ENCODE assay signal across 8 mouse cellular contexts in the genomic region with DNA sequence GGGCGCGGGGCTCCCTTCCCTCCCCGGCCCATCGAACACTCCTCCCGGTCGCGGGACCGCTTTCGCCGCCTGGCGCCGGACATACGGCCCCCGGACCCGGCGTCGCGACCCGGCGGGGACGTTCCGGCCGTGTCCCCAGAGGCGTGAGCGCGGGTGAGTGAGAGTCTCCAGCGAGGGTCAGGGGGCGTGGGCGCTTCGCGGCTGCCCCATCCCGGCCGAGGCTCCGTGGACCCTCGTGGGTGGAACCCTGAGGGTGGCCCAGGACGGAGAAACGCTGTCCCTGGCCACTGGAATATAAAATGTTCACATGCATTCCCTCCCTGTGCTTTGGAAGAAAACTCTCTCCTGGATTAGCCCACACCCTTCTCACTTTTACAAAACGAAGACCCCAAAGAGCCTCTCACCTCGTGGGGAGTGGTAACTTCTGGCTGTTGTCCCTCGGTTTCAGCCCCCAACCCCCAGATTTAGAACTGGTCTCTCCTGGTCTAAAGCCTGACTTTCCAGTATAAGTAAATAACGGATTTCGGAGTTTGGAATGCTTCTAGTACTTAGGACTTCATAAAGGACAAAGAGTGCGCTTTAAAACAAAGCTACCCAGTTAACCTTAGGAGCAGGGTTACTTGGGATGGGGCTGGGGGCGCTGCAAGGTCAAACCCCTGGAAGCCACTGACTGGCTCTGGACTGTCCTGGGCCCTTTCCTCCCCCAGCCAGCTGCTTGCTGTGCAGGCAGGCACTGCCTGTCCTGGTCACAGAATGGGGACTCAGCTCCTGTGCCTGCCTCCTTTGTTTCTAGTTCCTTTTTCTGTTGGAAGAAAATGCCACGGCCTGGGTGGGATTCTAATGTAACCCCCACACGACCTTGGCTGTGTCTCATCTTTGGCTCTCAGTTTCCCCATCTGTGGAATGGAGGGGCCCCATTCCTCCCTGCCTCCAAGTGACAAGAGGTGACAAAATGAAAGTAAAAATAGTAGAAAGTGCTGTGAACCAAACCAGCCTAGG. TPM values are rescaled to one million over a fixed set of nuclear protein-coding genes. Genes with fewer than 3 reads are reported as not detected.
DNase-seq lines count a peak whose midpoint lies in the region; ATAC-seq and TF ChIP-seq lines count a peak whose summit lies in the region.
"Had no signal": no experiment of that assay in that cellular context is flagged by ENCODE, and none has a peak within 500 bp of the region (broad histone marks: within the 10 kb centered on the region; RNA-seq: fewer than 3 reads in every experiment).

No protein-coding gene starts in this region.

- TF ChIP-seq POLR2A in ES-Bruce4 (IDR thresholded peaks at IDR 0.05; ENCODE audit: insufficient read depth, low read length): no peak

- peak overlapping the region; percentile 88 for H3K9ac ChIP-seq in ES-Bruce4 (ENCODE audit: low read depth, poor library complexity, severe bottlenecking)
- peak overlapping the region; percentile 90 for H3K9ac ChIP-seq in embryonic facial prominence, embryonic 11.5 days (replicated peaks; ENCODE audit: low read length)
- peak overlapping the region; percentile 96 for H3K9ac ChIP-seq in hindbrain, embryonic 12.5 days
- peak overlapping the region; percentile 91 for H3K9ac ChIP-seq in lung, postnatal 0 days (replicated peaks; ENCODE audit: low read depth)
- peak overlapping the region; percentile 86 for H3K9ac ChIP-seq in stomach, embryonic 15.5 days

- H3K4me2 ChIP-seq in embryonic facial prominence, embryonic 11.5 days (ENCODE audit: low read depth, low read length): peak overlapping the region; percentile 94
- H3K4me2 ChIP-seq in hindbrain, embryonic 12.5 days (replicated peaks): peak overlapping the region; percentile 93
- peak overlapping the region; percentile 87 for H3K4me2 ChIP-seq in lung, postnatal 0 days (replicated peaks; ENCODE audit: low read depth, low read length)
- H3K4me2 ChIP-seq in stomach, embryonic 15.5 days: peak overlapping the region; percentile 95

- H3K79me3 ChIP-seq in C2C12 (ENCODE audit: low read depth): peaks cover 15% of the 10 kb centered on the region

- TF ChIP-seq EP300 in ES-Bruce4 (IDR thresholded peaks at IDR 0.05; ENCODE audit: insufficient read depth, low read depth, low read length): no peak
- TF ChIP-seq EP300 in lung, postnatal 0 days (IDR thresholded peaks at IDR 0.05): no peak

- under 1% methylated on average over 44 of the region's 46 CpGs for WGBS in embryonic facial prominence, embryonic 11.5 days
- WGBS in hindbrain, embryonic 12.5 days: under 1% methylated on average over 46 of the region's 46 CpGs
- WGBS in lung, postnatal 0 days: 1% methylated on average over 42 of the region's 46 CpGs
- WGBS in stomach, embryonic 15.5 days: 2% methylated on average over 43 of the region's 46 CpGs

- no peaks in the 10 kb centered on the region for H3K27me3 ChIP-seq in C2C12 (ENCODE audit: control insufficient read depth, insufficient read depth, insufficient read length)
- H3K27me3 ChIP-seq in ES-Bruce4 (ENCODE audit: control insufficient read depth, insufficient read depth, low read length, poor library complexity, severe bottlenecking): peaks cover 8% of the 10 kb centered on the region; the same call in 1 of the 2 replicates
- H3K27me3 ChIP-seq in embryonic facial prominence, embryonic 11.5 days (ENCODE audit: control insufficient read depth, insufficient read depth, low read length): no peaks in the 10 kb centered on the region
- peaks cover 4% of the 10 kb centered on the region; the same call in 1 of the 2 replicates for H3K27me3 ChIP-seq in hindbrain, embryonic 12.5 days
- H3K27me3 ChIP-seq in lung, postnatal 0 days (replicated peaks; ENCODE audit: insufficient read depth, low read length): no peaks in the 10 kb centered on the region
- H3K27me3 ChIP-seq in stomach, embryonic 15.5 days (replicated peaks): no peaks in the 10 kb centered on the region

- no peak for TF ChIP-seq CTCF in C2C12 (IDR thresholded peaks at IDR 0.05; ENCODE audit: control insufficient read depth, insufficient read depth, insufficient read length)
- no peak for TF ChIP-seq CTCF in ES-Bruce4 (IDR thresholded peaks at IDR 0.05; ENCODE audit: low read depth, low read length)
- no peak for TF ChIP-seq CTCF in lung, postnatal 0 days (IDR thresholded peaks at IDR 0.05)

- peak; percentile 39 for DNase-seq in embryonic facial prominence, embryonic 11.5 days (ENCODE audit: low spot score)
- DNase-seq in lung, postnatal 0 days (ENCODE audit: low spot score): no peak
- DNase-seq in natural killer cell, adult 2 months (ENCODE audit: low spot score in 2 of 2): no peak

- H3K36me3 ChIP-seq in C2C12 (ENCODE audit: control insufficient read depth, insufficient read depth): no peaks in the 10 kb centered on the region
- H3K36me3 ChIP-seq in ES-Bruce4 (ENCODE audit: control insufficient read depth, insufficient read depth, low read length, poor library complexity, severe bottlenecking): no peaks in the 10 kb centered on the region
- H3K36me3 ChIP-seq in embryonic facial prominence, embryonic 11.5 days (replicated peaks; ENCODE audit: control insufficient read depth, insufficient read depth, low read depth, low read length): no peaks in the 10 kb centered on the region
- no peaks in the 10 kb centered on the region for H3K36me3 ChIP-seq in hindbrain, embryonic 12.5 days
- H3K36me3 ChIP-seq in lung, postnatal 0 days (ENCODE audit: insufficient read depth, low read length): no peaks in the 10 kb centered on the region; the same call in 1 of the 2 replicates
- H3K36me3 ChIP-seq in stomach, embryonic 15.5 days: no peaks in the 10 kb centered on the region

- ATAC-seq in embryonic facial prominence, embryonic 11.5 days (replicated peaks; ENCODE audit: insufficient number of reproducible peaks, low FRiP score, low TSS enrichment, low read depth): 0 out of 2 replicates have a peak, but pooled peaks have one; percentile 7
- ATAC-seq in hindbrain, embryonic 12.5 days (ENCODE audit: low FRiP score): peak; percentile 47
- ATAC-seq in lung, postnatal 0 days: peak; percentile 51
- ATAC-seq in stomach, embryonic 15.5 days (ENCODE audit: insufficient read depth, low FRiP score, low read depth): peak; percentile 25

- H3ac ChIP-seq in C2C12 (ENCODE audit: control insufficient read depth, insufficient read length, low read depth): peak overlapping the region; percentile 98

- H3K4me3 ChIP-seq in C2C12 (ENCODE audit: insufficient read depth, poor library complexity, severe bottlenecking): peak overlapping the region; percentile 65
- H3K4me3 ChIP-seq in ES-Bruce4 (ENCODE audit: low read depth, low read length): peak overlapping the region; percentile 56
- H3K4me3 ChIP-seq in embryonic facial prominence, embryonic 11.5 days (ENCODE audit: low read depth, low read length): peak overlapping the region; percentile 84
- H3K4me3 ChIP-seq in hindbrain, embryonic 12.5 days: peak overlapping the region; percentile 92
- H3K4me3 ChIP-seq in lung, postnatal 0 days (ENCODE audit: low read depth, low read length): peak overlapping the region; percentile 92
- H3K4me3 ChIP-seq in stomach, embryonic 15.5 days (replicated peaks): peak overlapping the region; percentile 88

- H3K79me2 ChIP-seq in C2C12 (ENCODE audit: control insufficient read depth, insufficient read depth): peaks cover 38% of the 10 kb centered on the region

- peaks cover 9% of the 10 kb centered on the region for H3K4me1 ChIP-seq in ES-Bruce4 (ENCODE audit: control insufficient read depth, insufficient read depth, low read length)
- no peaks in the 10 kb centered on the region for H3K4me1 ChIP-seq in embryonic facial prominence, embryonic 11.5 days (ENCODE audit: control insufficient read depth, insufficient read depth, low read length)
- peaks cover 48% of the 10 kb centered on the region for H3K4me1 ChIP-seq in hindbrain, embryonic 12.5 days
- H3K4me1 ChIP-seq in lung, postnatal 0 days (ENCODE audit: insufficient read depth, low read depth, low read length): peaks cover 4% of the 10 kb centered on the region; the same call in 1 of the 2 replicates
- peaks cover 25% of the 10 kb centered on the region for H3K4me1 ChIP-seq in stomach, embryonic 15.5 days

- H3K27ac ChIP-seq in ES-Bruce4 (ENCODE audit: insufficient read depth, low read length): no peak overlapping the region
- peak overlapping the region; percentile 48; the same call in 1 of the 2 replicates for H3K27ac ChIP-seq in embryonic facial prominence, embryonic 11.5 days (replicated peaks; ENCODE audit: low read depth, low read length)
- peak overlapping the region; percentile 80 for H3K27ac ChIP-seq in hindbrain, embryonic 12.5 days
- H3K27ac ChIP-seq in lung, postnatal 0 days (ENCODE audit: low read length): peak overlapping the region; percentile 88
- peak overlapping the region; percentile 79 for H3K27ac ChIP-seq in stomach, embryonic 15.5 days
- H3K27ac ChIP-seq: macrophage had no signal

- no peaks in the 10 kb centered on the region for H3K9me3 ChIP-seq in ES-Bruce4 (replicated peaks; ENCODE audit: control insufficient read depth, insufficient read depth, low read length, poor library complexity, severe bottlenecking)
- H3K9me3 ChIP-seq in embryonic facial prominence, embryonic 11.5 days (replicated peaks; ENCODE audit: control insufficient read depth, low read length): no peaks in the 10 kb centered on the region
- H3K9me3 ChIP-seq in hindbrain, embryonic 12.5 days (replicated peaks): no peaks in the 10 kb centered on the region
- no peaks in the 10 kb centered on the region for H3K9me3 ChIP-seq in lung, postnatal 0 days (ENCODE audit: low read length)
- no peaks in the 10 kb centered on the region for H3K9me3 ChIP-seq in stomach, embryonic 15.5 days

TF ChIP-seq in C2C12, 6 proteins besides CTCF, POLR2A, EP300 and RAD21:
- TF ChIP-seq MAX (IDR thresholded peaks at IDR 0.05): no peak
- no peak for TF ChIP-seq MYOD1 (IDR thresholded peaks at IDR 0.05; ENCODE audit: control insufficient read depth, insufficient read length, low read depth)
- no peak for TF ChIP-seq MYOG (IDR thresholded peaks at IDR 0.05; ENCODE audit: control insufficient read depth, extremely low read depth, insufficient read length)
- no peak for TF ChIP-seq USF1 (IDR thresholded peaks at IDR 0.05; ENCODE audit: low read depth)
- no peak for TF ChIP-seq CEBPB (IDR thresholded peaks at IDR 0.05; ENCODE audit: low read depth)
- TF ChIP-seq FOSL1 (IDR thresholded peaks at IDR 0.05; ENCODE audit: insufficient read depth, low read length, poor library complexity, severe bottlenecking): no peak

RNA-seq across cellular contexts. Expression of a gene that starts 0.8 kb away (rescaled TPM):
- polyA plus RNA-seq in C2C12 (2012; fragmentation: generic; extraction: Trizol) (4.4 TPM), ES-Bruce4 (2011; ENCODE audit: insufficient read depth, insufficient read length, low read depth, missing spikeins) (18.5 and 21.7 TPM in 2 replicates)
- polyA plus RNA-seq in embryonic facial prominence, embryonic 11.5 days (2014; fragmentation: Nextera tagmentation; extraction: Ambion mirVana): 11.5 and 12.4 TPM in 2 replicates
- 21.3 and 22.9 TPM in 2 replicates for polyA plus RNA-seq in hindbrain, embryonic 12.5 days (2016; fragmentation: Nextera tagmentation; extraction: Ambion mirVana)
- 33.5 and 36.2 TPM in 2 replicates for polyA plus RNA-seq in lung, postnatal 0 days (2015; fragmentation: Nextera tagmentation; extraction: Ambion mirVana)
- 22.1 and 23.4 TPM in 2 replicates for polyA plus RNA-seq in stomach, embryonic 15.5 days (2015; fragmentation: Nextera tagmentation; extraction: Ambion mirVana)
